Mouse (Mus musculus): ENCODE data around the gene Lax1. TPM values are rescaled to one million over a fixed set of nuclear protein-coding genes. Genes with fewer than 3 reads are reported as not detected.

Gene Lax1
- polyA plus RNA-seq, 1 experiment from 2014 or later, result 0.26 TPM

- Histone ChIP-seq H3K27me3 (ENCODE audit: insufficient read depth, poor library complexity, severe bottlenecking) (no peaks in the 10 kb centered on the region), H3K27ac (no peak overlapping the region), H3K9me3 (no peaks in the 10 kb centered on the region), H3K36me3 (peaks cover 51% of the 10 kb centered on the region), H3K4me1 (peaks cover 17% of the 10 kb centered on the region; the same call in 1 of the 2 replicates), H3K4me3 (no peak overlapping the region)
- DNase-seq (ENCODE audit: low spot score), result no peak
- WGBS, result 97% methylated on average over 1 of the region's 1 CpGs
Measured at GRCm38 (mm10) chr1:133653033-133653432, 36.9 kb downstream of the Lax1 start.

GRCm38 (mm10) chr1:133650288-133651055, 39.4 kb downstream of the Lax1 start:
- Histone ChIP-seq H3K27me3 (ENCODE audit: insufficient read depth, poor library complexity, severe bottlenecking) (no peaks in the 10 kb centered on the region), H3K4me1 (no peaks in the 10 kb centered on the region), H3K9me3 (no peaks in the 10 kb centered on the region), H3K27ac (no peak overlapping the region), H3K4me3 (no peak overlapping the region), H3K36me3 (peaks cover 57% of the 10 kb centered on the region)
- DNase-seq (ENCODE audit: low spot score), result no peak
- WGBS, result 91% methylated on average over 7 of the region's 7 CpGs

- Histone ChIP-seq H3K4me1 (no peaks in the 10 kb centered on the region), H3K36me3 (peaks cover 81% of the 10 kb centered on the region), H3K4me3 (no peak overlapping the region), H3K9me3 (no peaks in the 10 kb centered on the region), H3K27me3 (ENCODE audit: insufficient read depth, poor library complexity, severe bottlenecking) (no peaks in the 10 kb centered on the region), H3K27ac (no peak overlapping the region)
- 94% methylated on average over 5 of the region's 5 CpGs for WGBS
- DNase-seq (ENCODE audit: low spot score), result no peak
Measured at GRCm38 (mm10) chr1:133645652-133646051, 44.3 kb downstream of the Lax1 start.

- no peak overlapping the region for H3K27ac ChIP-seq
- no peaks in the 10 kb centered on the region for H3K27me3 ChIP-seq (ENCODE audit: insufficient read depth, poor library complexity, severe bottlenecking)
- H3K9me3 ChIP-seq, result no peaks in the 10 kb centered on the region
- no peak for DNase-seq (ENCODE audit: low spot score)
- no peak overlapping the region for H3K4me3 ChIP-seq
- WGBS, result 90% methylated on average over 2 of the region's 2 CpGs
- no peaks in the 10 kb centered on the region for H3K4me1 ChIP-seq
- H3K36me3 ChIP-seq, result peaks cover 100% of the 10 kb centered on the region
Measured at GRCm38 (mm10) chr1:133641163-133641562, 48.7 kb downstream of the Lax1 start.

- DNase-seq (ENCODE audit: low spot score), result no peak
- H3K4me3 ChIP-seq, result no peak overlapping the region
- H3K9me3 ChIP-seq, result no peaks in the 10 kb centered on the region
- H3K4me1 ChIP-seq, result no peaks in the 10 kb centered on the region
- no peak overlapping the region for H3K27ac ChIP-seq
- H3K36me3 ChIP-seq, result peaks cover 97% of the 10 kb centered on the region
- WGBS, result 94% methylated on average over 6 of the region's 6 CpGs
- H3K27me3 ChIP-seq (ENCODE audit: insufficient read depth, poor library complexity, severe bottlenecking), result no peaks in the 10 kb centered on the region
Measured at GRCm38 (mm10) chr1:133638517-133638916, 51.4 kb downstream of the Lax1 start.

- DNase-seq (ENCODE audit: low spot score), result no peak
- H3K36me3 ChIP-seq, result peaks cover 92% of the 10 kb centered on the region
Measured at GRCm38 (mm10) chr1:133632168-133632567, 57.7 kb downstream of the Lax1 start.

More at GRCm38 (mm10) chr1:133632168-133632567, 57.7 kb downstream of the Lax1 start:
- 96% methylated on average over 2 of the region's 2 CpGs for WGBS
- Histone ChIP-seq H3K27ac (no peak overlapping the region), H3K4me3 (no peak overlapping the region), H3K4me1 (no peaks in the 10 kb centered on the region), H3K27me3 (ENCODE audit: insufficient read depth, poor library complexity, severe bottlenecking) (no peaks in the 10 kb centered on the region), H3K9me3 (no peaks in the 10 kb centered on the region)

Small RNA genes lying within 50 kb of the gene (microRNA-seq; reads per million reads assigned to microRNA genes)
- gene Mir6903, result 5.8 reads per million, percentile 18 among the genes with 10 or more reads in this experiment

Other genes with a start within 250 kb of the Lax1 start
- gene Snrpe, start 79.8 kb downstream of the Lax1 start, polyA plus RNA-seq (2016; fragmentation: Nextera tagmentation; extraction: Ambion mirVana), result 530 and 623 TPM in 2 replicates
- not detected in 2 replicates for gene Zbed6, start 29.2 kb downstream of the Lax1 start, polyA plus RNA-seq (2016; fragmentation: Nextera tagmentation; extraction: Ambion mirVana)
- gene Gm38394, start 28.8 kb downstream of the Lax1 start, polyA plus RNA-seq (2016; fragmentation: Nextera tagmentation; extraction: Ambion mirVana), result 4.5 TPM in 2 replicates
- 15.2 and 26.4 TPM in 2 replicates for gene Atp2b4, start 110.9 kb upstream of the Lax1 start, polyA plus RNA-seq (2016; fragmentation: Nextera tagmentation; extraction: Ambion mirVana)
- 0.16 and 0.69 TPM in 2 replicates for gene Optc, start 217.9 kb upstream of the Lax1 start, polyA plus RNA-seq (2016; fragmentation: Nextera tagmentation; extraction: Ambion mirVana)
- gene Prelp, start 231.3 kb upstream of the Lax1 start, polyA plus RNA-seq (2016; fragmentation: Nextera tagmentation; extraction: Ambion mirVana), result 0.16 and 0.31 TPM in 2 replicates